16 mouse cellular contexts compared by ENCODE assay signal in the genomic region with DNA sequence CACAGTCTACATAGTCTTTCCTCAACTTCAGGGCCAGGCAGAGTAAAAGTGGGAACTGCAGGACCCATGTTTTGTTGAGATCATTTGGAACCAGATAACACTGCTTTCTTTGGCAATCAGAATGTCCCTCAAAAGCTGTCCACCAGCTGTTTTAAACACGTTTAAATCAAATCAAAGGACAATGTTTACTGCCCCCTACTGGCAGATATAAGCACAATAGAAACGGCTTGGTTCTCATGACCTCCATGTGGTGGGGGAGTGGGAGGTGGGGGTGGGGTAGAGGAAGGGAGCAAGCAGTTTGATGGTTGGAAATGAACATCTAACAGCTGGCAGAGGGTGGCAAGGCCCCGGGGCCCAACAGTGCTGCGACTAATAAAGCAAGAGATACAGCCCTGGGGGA. TPM values are rescaled to one million over a fixed set of nuclear protein-coding genes. Genes with fewer than 3 reads are reported as not detected.
A peak's percentile ranks its signal among the peaks of the same experiment; 100 is the strongest.
DNase-seq lines count a peak whose midpoint lies in the region; ATAC-seq and TF ChIP-seq lines count a peak whose summit lies in the region.
"Had no signal": no experiment of that assay in that cellular context is flagged by ENCODE, and none has a peak within 500 bp of the region (broad histone marks: within the 10 kb centered on the region; RNA-seq: fewer than 3 reads in every experiment).

No protein-coding gene starts in this region.

- H3K27ac ChIP-seq in hindbrain, postnatal 0 days, result no peak overlapping the region
- no peak overlapping the region for H3K27ac ChIP-seq in hindbrain, embryonic 14.5 days
- no peak overlapping the region for H3K27ac ChIP-seq in midbrain, postnatal 0 days (ENCODE audit: low read depth, low read length)
- H3K27ac ChIP-seq in midbrain, embryonic 14.5 days (replicated peaks; ENCODE audit: low read depth, low read length), result no peak overlapping the region
- no peak overlapping the region for H3K27ac ChIP-seq in embryonic facial prominence, embryonic 10.5 days (replicated peaks)
- H3K27ac ChIP-seq: forebrain, embryonic 13.5 days; midbrain, embryonic 13.5 days had no signal

- H3K4me3 ChIP-seq in hindbrain, postnatal 0 days (ENCODE audit: low read length), result no peak overlapping the region
- H3K4me3 ChIP-seq in hindbrain, embryonic 14.5 days (replicated peaks; ENCODE audit: low read length), result no peak overlapping the region
- no peak overlapping the region for H3K4me3 ChIP-seq in midbrain, postnatal 0 days (ENCODE audit: low read depth, low read length)
- H3K4me3 ChIP-seq in midbrain, embryonic 14.5 days (replicated peaks; ENCODE audit: low read depth, low read length), result no peak overlapping the region
- H3K4me3 ChIP-seq in embryonic facial prominence, embryonic 10.5 days, result no peak overlapping the region
- H3K4me3 ChIP-seq: forebrain, embryonic 13.5 days; midbrain, embryonic 13.5 days had no signal

- TF ChIP-seq CTCF in hindbrain, postnatal 0 days (IDR thresholded peaks at IDR 0.05; ENCODE audit: low read depth), result peak; percentile 39; the same call in 1 of the 2 replicates
- TF ChIP-seq CTCF in midbrain, postnatal 0 days (IDR thresholded peaks at IDR 0.05), result peak; percentile 50

- no peak for ATAC-seq in hindbrain, postnatal 0 days
- no peak for ATAC-seq in hindbrain, embryonic 14.5 days (ENCODE audit: low FRiP score)
- ATAC-seq in midbrain, postnatal 0 days (ENCODE audit: low FRiP score), result no peak
- ATAC-seq in midbrain, embryonic 14.5 days (ENCODE audit: low FRiP score, low TSS enrichment), result no peak
- ATAC-seq: CD4-positive, CD25-positive, alpha-beta regulatory T cell, adult 4 months; forebrain, embryonic 13.5 days; midbrain, embryonic 13.5 days had no signal

- no peaks in the 10 kb centered on the region for H3K36me3 ChIP-seq in hindbrain, postnatal 0 days (ENCODE audit: insufficient read depth, low read length)
- no peaks in the 10 kb centered on the region for H3K36me3 ChIP-seq in hindbrain, embryonic 14.5 days (replicated peaks; ENCODE audit: control insufficient read depth, insufficient read depth)
- no peaks in the 10 kb centered on the region for H3K36me3 ChIP-seq in midbrain, postnatal 0 days (ENCODE audit: insufficient read depth, low read length)
- H3K36me3 ChIP-seq in midbrain, embryonic 14.5 days (ENCODE audit: control insufficient read depth, insufficient read depth, low read length), result no peaks in the 10 kb centered on the region
- no peaks in the 10 kb centered on the region for H3K36me3 ChIP-seq in embryonic facial prominence, embryonic 10.5 days (replicated peaks)
- H3K36me3 ChIP-seq: midbrain, embryonic 13.5 days had no signal

- no peaks in the 10 kb centered on the region for H3K4me1 ChIP-seq in hindbrain, postnatal 0 days (ENCODE audit: insufficient read depth, low read length)
- H3K4me1 ChIP-seq in hindbrain, embryonic 14.5 days (replicated peaks; ENCODE audit: control insufficient read depth, insufficient read depth, low read length), result no peaks in the 10 kb centered on the region
- no peaks in the 10 kb centered on the region for H3K4me1 ChIP-seq in midbrain, postnatal 0 days (ENCODE audit: insufficient read depth, low read length)
- no peaks in the 10 kb centered on the region for H3K4me1 ChIP-seq in midbrain, embryonic 14.5 days (ENCODE audit: control insufficient read depth, insufficient read depth, low read length)
- 0 out of 2 replicates have a peak, but pooled peaks cover 3% of the 10 kb centered on the region for H3K4me1 ChIP-seq in embryonic facial prominence, embryonic 10.5 days
- H3K4me1 ChIP-seq: forebrain, embryonic 13.5 days; midbrain, embryonic 13.5 days had no signal

- 50% methylated on average over 4 of the region's 4 CpGs for WGBS in hindbrain, postnatal 0 days
- 50% methylated on average over 4 of the region's 4 CpGs for WGBS in hindbrain, embryonic 14.5 days
- 43% methylated on average over 4 of the region's 4 CpGs for WGBS in midbrain, postnatal 0 days
- 54% methylated on average over 4 of the region's 4 CpGs for WGBS in midbrain, embryonic 14.5 days
- 40% methylated on average over 4 of the region's 4 CpGs for WGBS in embryonic facial prominence, embryonic 10.5 days

- H3K9ac ChIP-seq in hindbrain, postnatal 0 days (replicated peaks; ENCODE audit: low read length), result no peak overlapping the region
- H3K9ac ChIP-seq in hindbrain, embryonic 14.5 days, result no peak overlapping the region
- H3K9ac ChIP-seq in midbrain, postnatal 0 days (replicated peaks; ENCODE audit: low read length, poor library complexity, severe bottlenecking), result no peak overlapping the region
- no peak overlapping the region for H3K9ac ChIP-seq in midbrain, embryonic 14.5 days (replicated peaks; ENCODE audit: low read length)
- H3K9ac ChIP-seq: forebrain, embryonic 13.5 days; midbrain, embryonic 13.5 days had no signal

- no peaks in the 10 kb centered on the region for H3K9me3 ChIP-seq in hindbrain, postnatal 0 days (ENCODE audit: low read length)
- H3K9me3 ChIP-seq in hindbrain, embryonic 14.5 days (ENCODE audit: control insufficient read depth, low read length), result no peaks in the 10 kb centered on the region
- H3K9me3 ChIP-seq in midbrain, postnatal 0 days (ENCODE audit: low read length), result no peaks in the 10 kb centered on the region
- no peaks in the 10 kb centered on the region for H3K9me3 ChIP-seq in midbrain, embryonic 14.5 days (ENCODE audit: control insufficient read depth, low read length)
- 0 out of 2 replicates have a peak, but pooled peaks cover 3% of the 10 kb centered on the region for H3K9me3 ChIP-seq in embryonic facial prominence, embryonic 10.5 days
- H3K9me3 ChIP-seq: forebrain, embryonic 13.5 days; midbrain, embryonic 13.5 days had no signal

- H3K4me2 ChIP-seq in hindbrain, postnatal 0 days (ENCODE audit: low read depth, low read length), result no peak overlapping the region
- H3K4me2 ChIP-seq in hindbrain, embryonic 14.5 days (replicated peaks), result no peak overlapping the region
- no peak overlapping the region for H3K4me2 ChIP-seq in midbrain, postnatal 0 days (ENCODE audit: low read depth, low read length, poor library complexity, severe bottlenecking)
- H3K4me2 ChIP-seq in midbrain, embryonic 14.5 days (ENCODE audit: low read length), result no peak overlapping the region
- H3K4me2 ChIP-seq: forebrain, embryonic 13.5 days; midbrain, embryonic 13.5 days had no signal

- H3K27me3 ChIP-seq in hindbrain, postnatal 0 days (ENCODE audit: insufficient read depth, low read length), result no peaks in the 10 kb centered on the region
- H3K27me3 ChIP-seq in hindbrain, embryonic 14.5 days (ENCODE audit: control insufficient read depth, insufficient read depth, low read length), result no peaks in the 10 kb centered on the region
- no peaks in the 10 kb centered on the region for H3K27me3 ChIP-seq in midbrain, postnatal 0 days (ENCODE audit: insufficient read depth, low read length)
- no peaks in the 10 kb centered on the region for H3K27me3 ChIP-seq in midbrain, embryonic 14.5 days (ENCODE audit: control insufficient read depth, insufficient read depth, low read length)
- peaks cover 4% of the 10 kb centered on the region; the same call in 1 of the 2 replicates for H3K27me3 ChIP-seq in embryonic facial prominence, embryonic 10.5 days (replicated peaks; ENCODE audit: low read depth, poor library complexity, severe bottlenecking)
- H3K27me3 ChIP-seq: forebrain, embryonic 13.5 days; midbrain, embryonic 13.5 days had no signal

- DNase-seq in hindbrain, postnatal 0 days (ENCODE audit: low spot score), result peak; percentile 40
- no peak for DNase-seq in hindbrain, embryonic 14.5 days (ENCODE audit: low spot score)
- DNase-seq in midbrain, postnatal 0 days (ENCODE audit: low spot score), result no peak
- no peak for DNase-seq in midbrain, embryonic 14.5 days
- DNase-seq in embryo, embryonic 11 days, result peak; percentile 31
- DNase-seq in embryonic facial prominence, embryonic 10.5 days (ENCODE audit: low spot score), result no peak
- DNase-seq in spleen, adult 18-20 months, result no peak
- DNase-seq: cerebellum, adult 11-12 months; cerebellum, postnatal 36 days; gastrocnemius, postnatal 10 days; kidney, adult 11 months; kidney, postnatal 36 days; thymus, adult 18-20 months had no signal

RNA-seq across cellular contexts. Expression of a gene that starts 5.7 kb away (rescaled TPM):
- total RNA-seq in hindbrain, postnatal 0 days (2014; rRNA removed), result 22.6 and 40.6 TPM in 2 replicates
- 34.6 and 41.3 TPM in 2 replicates for polyA plus RNA-seq in hindbrain, postnatal 0 days (2015; fragmentation: Nextera tagmentation; extraction: Ambion mirVana)
- polyA plus RNA-seq in hindbrain, embryonic 14.5 days (2014; fragmentation: Nextera tagmentation; extraction: Ambion mirVana), result 15.4 and 16.9 TPM in 2 replicates
- 9.4 and 9.6 TPM in 2 replicates for total RNA-seq in midbrain, postnatal 0 days (2014; rRNA removed)
- 7.5 and 8.5 TPM in 2 replicates for polyA plus RNA-seq in midbrain, postnatal 0 days (2015; fragmentation: Nextera tagmentation; extraction: Ambion mirVana)
- 7.2 and 13.0 TPM in 2 replicates for polyA plus RNA-seq in midbrain, embryonic 14.5 days (2014; fragmentation: Nextera tagmentation; extraction: Ambion mirVana)
- polyA plus RNA-seq in embryonic facial prominence, embryonic 10.5 days (2016; fragmentation: Nextera tagmentation; extraction: Ambion mirVana), result 0.92 and 1.2 TPM in 2 replicates

Comparison
In these comparisons a context has a peak if more than half of its experiments do, and no peak if none do; other contexts are left out.
1. DNase-seq: peak in hindbrain, postnatal 0 days (single experiment) and embryo, embryonic 11 days (single experiment); none in hindbrain, embryonic 14.5 days (single experiment), midbrain, postnatal 0 days (single experiment), midbrain, embryonic 14.5 days (single experiment), embryonic facial prominence, embryonic 10.5 days (single experiment) and spleen, adult 18-20 months (0 of 2).